Mouse (Mus musculus) monocyte, adult 5-6 weeks (primary cell): ENCODE data around the gene Pgpep1. TPM values are rescaled to one million over a fixed set of nuclear protein-coding genes. Genes with fewer than 3 reads are reported as not detected.

ENCODE experiments used
- ATAC-seq: fragments of 153-309, 156-312 bp; replicated peaks from 2 replicates; pipeline ENCODE4 v1.8.0; 2017; ENCODE audit warnings: mild to moderate bottlenecking; ENCODE audit not compliant: low TSS enrichment, insufficient number of reproducible peaks, severe bottlenecking, poor library complexity, low FRiP score
- total RNA-seq: library from RNA; stranded (forward); fragments of 200-1000, 200-491, 200-594 nt; gene quantifications from 3 replicates; pipeline ENCODE4 v1.2.3, GENCODE M21; 2017

Gene Pgpep1
- total RNA-seq, 1 experiment from 2014 or later, result 3.3 TPM

GRCm38 (mm10) chr8:70693636-70694035, 33.4 kb upstream of the Pgpep1 start:
- ATAC-seq, result no peak

- ATAC-seq, result no peak
Measured at GRCm38 (mm10) chr8:70691727-70692231, 31.6 kb upstream of the Pgpep1 start.

GRCm38 (mm10) chr8:70691230-70691629, 31.0 kb upstream of the Pgpep1 start:
- no peak for ATAC-seq

- no peak for ATAC-seq
Measured at GRCm38 (mm10) chr8:70689892-70690390, 29.8 kb upstream of the Pgpep1 start.

GRCm38 (mm10) chr8:70688136-70688535, 27.9 kb upstream of the Pgpep1 start:
- no peak for ATAC-seq

- no peak for ATAC-seq
Measured at GRCm38 (mm10) chr8:70687576-70687975, 27.4 kb upstream of the Pgpep1 start.

GRCm38 (mm10) chr8:70684291-70684690, 24.1 kb upstream of the Pgpep1 start:
- no peak for ATAC-seq

GRCm38 (mm10) chr8:70682692-70683091, 22.5 kb upstream of the Pgpep1 start:
- ATAC-seq, result 0 out of 2 replicates have a peak, but pooled peaks have one; percentile 11

- no peak for ATAC-seq
Measured at GRCm38 (mm10) chr8:70682193-70682592, 22.0 kb upstream of the Pgpep1 start.

- ATAC-seq, result no peak
Measured at GRCm38 (mm10) chr8:70681410-70681809, 21.2 kb upstream of the Pgpep1 start.

- ATAC-seq, result no peak
Measured at GRCm38 (mm10) chr8:70680039-70680438, 19.9 kb upstream of the Pgpep1 start.

- no peak for ATAC-seq
Measured at GRCm38 (mm10) chr8:70679404-70679803, 19.2 kb upstream of the Pgpep1 start.

GRCm38 (mm10) chr8:70678679-70679078, 18.5 kb upstream of the Pgpep1 start:
- no peak for ATAC-seq

GRCm38 (mm10) chr8:70677451-70678080, 17.4 kb upstream of the Pgpep1 start:
- ATAC-seq, result no peak

GRCm38 (mm10) chr8:70675336-70675735, 15.1 kb upstream of the Pgpep1 start:
- ATAC-seq, result no peak

- ATAC-seq, result no peak
Measured at GRCm38 (mm10) chr8:70674716-70675115, 14.5 kb upstream of the Pgpep1 start.

GRCm38 (mm10) chr8:70674109-70674508, 13.9 kb upstream of the Pgpep1 start:
- no peak for ATAC-seq

GRCm38 (mm10) chr8:70673079-70673856, 13.1 kb upstream of the Pgpep1 start, which contains the start of gene Lsm4:
Lsm4 (plus strand) TSS chr8:70673248.
- peak; percentile 95 for ATAC-seq

GRCm38 (mm10) chr8:70672325-70673078, 12.3 kb upstream of the Pgpep1 start:
- ATAC-seq, result no peak
